Mouse (Mus musculus) bone marrow, adult 2 months (tissue): ENCODE data around the gene Grap2. TPM values are rescaled to one million over a fixed set of nuclear protein-coding genes. Genes with fewer than 3 reads are reported as not detected.

ENCODE experiments used
- H3K27ac ChIP-seq: fragments of 200-500 bp; 2 replicates; pipeline ENCODE4 v1.5.1; 2012; ENCODE audit warnings: low read depth, mild to moderate bottlenecking, control low read depth, inconsistent platforms, low read length; ENCODE audit not compliant: control insufficient read depth, poor library complexity, insufficient read depth
- H3K4me1 ChIP-seq: fragments of 200-500 bp; 2 replicates; pipeline ENCODE4 v1.6.1; 2011; ENCODE audit warnings: low read length; ENCODE audit not compliant: control insufficient read depth, insufficient read depth
- H3K4me3 ChIP-seq: fragments of 200-500 bp; replicated peaks from 2 replicates; pipeline ENCODE3; 2011; ENCODE audit warnings: mild to moderate bottlenecking, low read depth, low read length, control low read depth; ENCODE audit not compliant: control insufficient read depth
- CTCF ChIP-seq: fragments of 200-500 bp; IDR thresholded peaks from 2 replicates; pipeline ENCODE4 v1.5.1; 2011; ENCODE audit warnings: low read length, control low read depth; ENCODE audit not compliant: control insufficient read depth, insufficient read depth
- POLR2A ChIP-seq: fragments of 200-500 bp; IDR thresholded peaks from 2 replicates; pipeline ENCODE4 v1.6.1; 2011; ENCODE audit warnings: low read depth, mild to moderate bottlenecking, control low read depth, low read length, borderline replicate concordance; ENCODE audit not compliant: control insufficient read depth
- WGBS: fragments of 180-500 bp; shearing (Covaris S2); methylation state at CpG from one replicate; pipeline ENCODE4 v1.1.7; 2018; 5-methylcytosine and 5-hydroxymethylcytosine counted together
- polyA plus RNA-seq: library from polyadenylated mRNA; stranded (reverse); fragments of >200 nt; gene quantifications from 2 replicates; pipeline ENCODE4 v1.2.4, GENCODE M21; 2011; ENCODE audit warnings: low replicate concordance; ENCODE audit not compliant: missing spikeins, insufficient read depth, insufficient read length

Gene Grap2
- polyA plus RNA-seq, 1 experiment = 52.0 TPM

DNA sequence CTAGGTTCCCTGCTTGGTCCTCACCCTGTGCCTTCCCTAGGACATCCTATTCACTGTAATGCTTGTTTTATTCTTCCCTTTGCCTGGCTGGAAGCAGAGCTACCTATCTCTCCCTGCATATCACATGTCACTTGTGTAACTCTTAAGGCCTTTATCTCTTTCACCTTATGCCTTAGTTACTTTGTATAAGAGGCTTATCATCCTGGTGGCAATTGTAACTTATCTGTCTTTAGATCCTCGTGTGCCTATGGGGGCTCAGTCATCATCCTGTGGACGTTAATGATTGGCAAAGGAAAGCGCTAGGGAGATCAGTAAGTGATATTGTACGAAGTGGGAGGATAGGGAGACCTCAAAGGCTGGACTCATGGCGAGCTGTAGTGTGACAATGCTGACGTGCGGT lies 116.1 kb downstream of the Grap2 start:
- TF ChIP-seq POLR2A (no peak), CTCF (no peak)
- Histone ChIP-seq H3K27ac (no peak overlapping the region), H3K4me3 (no peak overlapping the region), H3K4me1 (no peaks in the 10 kb centered on the region)
- 62% methylated on average over 7 of the region's 7 CpGs for WGBS

DNA sequence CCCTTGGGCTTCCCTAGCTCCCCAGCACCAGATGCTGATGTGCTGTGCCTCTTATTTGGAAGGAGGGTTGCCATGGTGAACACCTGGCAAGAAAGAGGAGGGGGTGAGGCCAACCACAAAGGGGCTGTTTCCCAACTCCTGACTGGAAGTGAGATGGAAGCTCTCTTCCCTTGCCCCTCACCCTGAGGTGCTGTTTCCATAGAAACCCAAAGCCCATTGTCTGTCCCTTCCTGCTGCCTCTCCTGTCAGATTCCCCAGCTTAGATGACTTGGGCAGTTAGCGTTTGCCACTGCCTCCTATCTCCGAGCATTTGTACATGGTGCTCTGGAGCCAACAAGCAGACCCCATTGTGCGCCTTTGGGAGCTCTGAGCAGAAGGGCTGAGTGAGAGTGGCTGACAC lies 121.1 kb downstream of the Grap2 start:
- no peak overlapping the region for H3K4me3 ChIP-seq
- 80% methylated on average over 3 of the region's 3 CpGs for WGBS
- TF ChIP-seq CTCF = no peak
- peaks cover 3% of the 10 kb centered on the region for H3K4me1 ChIP-seq
- H3K27ac ChIP-seq = no peak overlapping the region

DNA sequence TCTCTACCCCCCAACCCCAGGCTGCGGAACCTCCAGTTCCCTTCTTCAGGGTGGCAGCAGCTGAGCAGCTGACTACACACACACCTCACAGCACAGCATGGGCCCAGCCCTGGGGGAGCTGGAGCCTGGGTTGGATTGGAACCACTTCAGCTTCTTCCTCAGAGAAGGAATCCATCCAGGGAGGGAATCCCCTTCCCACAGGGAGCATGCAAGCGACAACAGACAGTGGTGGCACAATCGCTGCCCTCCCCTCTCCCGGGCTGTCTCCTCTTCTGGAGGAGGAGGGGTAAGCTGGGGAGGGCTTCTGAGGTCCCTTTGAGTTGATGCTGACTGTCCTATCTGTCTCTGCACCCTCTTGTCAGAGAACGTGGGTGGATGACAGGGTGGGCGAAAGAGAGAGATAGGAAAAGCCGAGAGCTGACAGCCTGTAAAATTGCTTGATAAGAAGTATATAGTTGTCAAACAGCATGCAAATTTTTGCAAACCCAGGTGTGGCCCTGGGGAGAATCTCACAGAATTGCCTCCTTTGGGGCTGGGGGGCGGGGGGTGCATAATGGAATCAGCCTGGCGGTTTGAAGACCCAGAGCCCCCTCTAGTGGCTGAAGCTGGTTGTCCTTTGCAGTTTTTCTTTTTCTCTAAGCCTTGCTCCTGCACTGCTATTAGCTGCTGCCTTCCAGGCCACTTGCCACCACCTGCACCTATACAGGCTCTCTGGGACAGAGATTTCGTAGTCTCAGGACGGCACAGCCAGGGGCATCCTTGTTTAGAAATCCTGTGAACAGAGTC lies 121.9 kb downstream of the Grap2 start:
- H3K4me3 ChIP-seq = no peak overlapping the region
- H3K4me1 ChIP-seq = peaks cover 3% of the 10 kb centered on the region

DNA sequence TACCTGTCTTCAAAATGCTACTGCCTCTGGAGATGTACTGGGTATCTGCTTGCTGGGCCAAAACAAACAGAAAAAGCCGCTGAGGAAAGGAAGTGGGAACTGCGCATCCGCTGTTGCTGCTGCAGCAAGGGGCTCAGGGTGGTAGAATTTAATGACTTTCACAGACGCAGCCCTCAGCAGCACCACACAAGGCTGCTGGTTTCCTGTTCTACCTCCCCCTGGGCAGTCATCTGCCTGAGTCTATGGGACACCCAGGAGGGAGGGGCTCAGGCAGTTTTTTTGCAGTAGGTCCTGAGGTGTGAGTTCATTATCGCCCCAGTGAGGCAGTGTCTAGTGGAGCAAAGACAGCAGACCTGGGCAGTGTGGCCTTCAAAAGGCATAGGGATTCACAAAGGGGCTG lies 125.2 kb downstream of the Grap2 start:
- 1% methylated on average over 5 of the region's 5 CpGs for WGBS
- peak overlapping the region; percentile 5; the same call in 1 of the 2 replicates for H3K27ac ChIP-seq
- H3K4me1 ChIP-seq = peaks cover 4% of the 10 kb centered on the region
- TF ChIP-seq POLR2A (no peak), CTCF (no peak)
- no peak overlapping the region for H3K4me3 ChIP-seq

More for the DNA sequence above, 121.9 kb downstream of the Grap2 start:
- TF ChIP-seq POLR2A = no peak
- peak; percentile 62 for TF ChIP-seq CTCF
- WGBS = 28% methylated on average over 11 of the region's 11 CpGs
- no peak overlapping the region for H3K27ac ChIP-seq

DNA sequence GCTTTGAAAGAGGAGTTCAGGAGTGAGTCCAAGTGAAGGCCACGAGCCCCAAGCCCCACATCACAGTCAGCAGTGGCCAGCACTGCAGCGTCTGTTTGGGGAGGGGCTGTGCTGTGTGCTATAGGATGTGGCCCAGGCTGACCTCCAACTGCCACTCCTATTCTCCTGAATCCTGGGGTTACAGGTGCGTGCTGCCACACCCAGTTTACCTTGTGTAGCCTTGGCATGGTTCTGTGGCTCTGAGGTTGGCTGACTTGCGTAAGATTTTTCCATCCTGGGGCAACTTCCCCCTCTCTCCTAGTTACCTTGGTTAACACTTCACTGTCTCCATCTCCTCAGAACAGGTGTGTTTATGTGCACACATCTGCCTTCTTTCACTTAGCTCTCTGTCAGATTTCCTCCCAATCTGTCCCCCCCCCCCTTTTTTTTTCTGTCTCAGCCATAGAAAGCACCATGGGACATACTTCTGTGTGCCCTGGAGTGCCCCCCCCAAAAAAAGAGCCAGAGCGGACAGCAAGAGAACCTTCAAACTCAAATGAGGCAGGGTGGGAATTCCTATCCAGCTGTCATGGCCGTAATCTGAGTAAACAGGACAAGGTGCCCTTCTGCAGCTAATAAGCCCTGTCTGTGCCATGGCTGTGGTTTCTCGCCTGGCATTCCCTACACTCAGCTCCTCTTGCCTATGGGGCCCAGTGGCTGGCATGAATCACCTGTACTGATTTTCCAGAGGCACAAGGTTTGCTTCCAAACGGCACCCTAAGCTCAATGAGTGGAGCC lies 129.3 kb downstream of the Grap2 start:
- TF ChIP-seq POLR2A (no peak), CTCF (no peak)
- WGBS = 66% methylated on average over 8 of the region's 8 CpGs
- Histone ChIP-seq H3K4me1 (peaks cover 2% of the 10 kb centered on the region), H3K27ac (no peak overlapping the region), H3K4me3 (no peak overlapping the region)

Other genes with a start within 250 kb of the Grap2 start
- gene Enthd1, start 7.4 kb upstream of the Grap2 start, polyA plus RNA-seq = 0.72 TPM in 1 of 2 replicates, not detected in the other
- 0.54 TPM in 1 of 2 replicates, not detected in the other for gene Fam83f, start 99.3 kb downstream of the Grap2 start, polyA plus RNA-seq
- gene Tnrc6b, start 138.7 kb downstream of the Grap2 start, polyA plus RNA-seq = 29.2 and 65.3 TPM in 2 replicates